Mouse (Mus musculus) limb, embryonic 14.5 days (tissue): ENCODE data around the gene Nrp2. TPM values are rescaled to one million over a fixed set of nuclear protein-coding genes. Genes with fewer than 3 reads are reported as not detected.

ENCODE experiments used
- ATAC-seq: fragments of 200-750 bp; cut with Nextera tagmentation; 2 replicates; pipeline ENCODE4 v1.8.0; 2017; ENCODE audit warnings: low read depth, moderate number of reproducible peaks, moderate TSS enrichment; ENCODE audit not compliant: low FRiP score
- DNase-seq: peaks from one replicate; pipeline ENCODE4 v3.0.0-alpha.2; 2015; ENCODE audit warnings: low spot score
- H3K27ac ChIP-seq: fragments of 300-500 bp; sonication (generic); replicated peaks from 2 replicates; pipeline ENCODE4 v1.5.1; 2014; ENCODE audit warnings: low read depth, mild to moderate bottlenecking, low read length, moderate library complexity, mixed read lengths
- H3K27me3 ChIP-seq: fragments of 300-500 bp; sonication (generic); 2 replicates; pipeline ENCODE4 v1.6.1; 2014; ENCODE audit warnings: low read length, mixed read lengths; ENCODE audit not compliant: control insufficient read depth, insufficient read depth
- H3K36me3 ChIP-seq: fragments of 300-500 bp; sonication (generic); 2 replicates; pipeline ENCODE4 v1.6.1; 2014; ENCODE audit warnings: mild to moderate bottlenecking, low read length, moderate library complexity, mixed read lengths; ENCODE audit not compliant: control insufficient read depth, insufficient read depth
- H3K4me1 ChIP-seq: fragments of 300-500 bp; sonication (generic); 2 replicates; pipeline ENCODE4 v1.6.1; 2014; ENCODE audit warnings: antibody characterized with exemption, low read length, mixed read lengths; ENCODE audit not compliant: control insufficient read depth, insufficient read depth
- H3K4me2 ChIP-seq: fragments of 300-500 bp; sonication (generic); replicated peaks from 2 replicates; pipeline ENCODE4 v1.6.1; 2014; ENCODE audit warnings: low read depth, mild to moderate bottlenecking, low read length, moderate library complexity; ENCODE audit not compliant: severe bottlenecking
- H3K4me3 ChIP-seq: fragments of 300-500 bp; sonication (generic); replicated peaks from 2 replicates; pipeline ENCODE4 v1.5.1; 2014; ENCODE audit warnings: low read length
- H3K9ac ChIP-seq: fragments of 300-500 bp; sonication (generic); 2 replicates; pipeline ENCODE4 v1.6.1; 2014; ENCODE audit warnings: mild to moderate bottlenecking, low read depth, low read length, moderate library complexity; ENCODE audit not compliant: severe bottlenecking
- H3K9me3 ChIP-seq: fragments of 300-500 bp; sonication (generic); 2 replicates; pipeline ENCODE4 v1.6.1; 2016; ENCODE audit warnings: low read length; ENCODE audit not compliant: control insufficient read depth
- POLR2A ChIP-seq: fragments of 200-500 bp; IDR thresholded peaks from 2 replicates; pipeline ENCODE4 v1.8.0; 2012; ENCODE audit warnings: inconsistent platforms, mild to moderate bottlenecking, moderate library complexity, borderline replicate concordance; ENCODE audit not compliant: insufficient read depth, insufficient read length; ENCODE audit errors: extremely low read depth
- WGBS: fragments of 180-500 bp; shearing (Covaris S2); extraction: QIAGEN DNeasy Blood & Tissue Kit; methylation state at CpG from one replicate; pipeline ENCODE4 v1.1.7; 2014; 5-methylcytosine and 5-hydroxymethylcytosine counted together
- polyA plus RNA-seq, 2 experiments: library from polyadenylated mRNA; depleted of rRNA in 1 of 2; stranded (reverse) in 1 of 2; unstranded in 1 of 2; fragments of >200 nt; fragmentation: Nextera tagmentation in 1 of 2; extraction: Ambion mirVana in 1 of 2; gene quantifications; 2 replicates each; pipeline versions ENCODE4 v1.2.1 to v1.2.3; 2012 to 2014

Nrp2 gene
- polyA plus RNA-seq, 2 experiments = 30.4 to 60.3 TPM

DNA sequence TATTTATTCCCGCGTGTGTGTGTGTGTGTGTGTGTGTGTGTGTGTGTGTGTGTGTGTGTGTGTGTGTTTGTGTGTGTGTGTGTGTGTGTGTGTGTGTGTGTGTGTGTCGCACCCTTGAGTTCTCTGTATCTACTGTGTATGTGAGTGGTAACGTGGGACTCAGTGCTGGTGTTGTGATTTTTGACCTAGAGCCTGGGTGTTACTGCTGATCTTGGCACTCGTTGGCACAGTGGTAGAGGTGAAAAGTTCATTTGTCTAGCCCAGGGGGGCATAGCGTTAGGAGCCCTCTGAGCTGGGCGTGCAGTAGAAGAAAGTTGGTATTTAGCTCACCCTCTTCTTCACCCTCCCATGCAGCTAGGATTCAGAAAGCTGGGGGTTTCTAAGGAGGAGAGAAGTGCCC lies 114.5 kb downstream of the Nrp2 start:
- Histone ChIP-seq H3K9ac (no peak overlapping the region), H3K36me3 (peaks cover 21% of the 10 kb centered on the region), H3K4me3 (no peak overlapping the region), H3K27me3 (no peaks in the 10 kb centered on the region), H3K9me3 (no peaks in the 10 kb centered on the region), H3K4me1 (peaks cover 10% of the 10 kb centered on the region; the same call in 1 of the 2 replicates), H3K27ac (no peak overlapping the region), H3K4me2 (no peak overlapping the region)
- DNase-seq (no peak), ATAC-seq (no peak)
- no peak for TF ChIP-seq POLR2A
- WGBS = 83% methylated on average over 6 of the region's 7 CpGs

DNA sequence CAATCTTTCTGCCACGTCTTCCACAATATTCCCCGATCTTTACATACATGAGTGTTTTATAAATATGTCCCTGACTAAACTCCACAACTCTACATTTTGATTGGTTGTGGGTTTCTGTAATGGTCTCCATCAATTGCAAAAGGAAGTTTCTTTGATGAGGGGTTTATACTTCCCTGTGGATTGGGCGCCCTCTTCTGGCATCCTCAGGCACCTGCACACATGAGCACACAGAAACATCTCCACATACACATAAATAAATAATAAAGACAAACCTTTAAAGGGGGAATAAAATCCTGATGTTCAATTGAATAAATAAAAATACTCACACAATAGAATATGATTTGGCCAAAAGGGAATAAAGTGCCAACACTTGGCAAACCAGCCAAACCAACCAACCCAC lies 117.1 kb downstream of the Nrp2 start:
- Histone ChIP-seq H3K4me1 (peaks cover 14% of the 10 kb centered on the region; the same call in 1 of the 2 replicates), H3K36me3 (peaks cover 21% of the 10 kb centered on the region), H3K4me2 (no peak overlapping the region), H3K4me3 (no peak overlapping the region), H3K27ac (no peak overlapping the region), H3K9me3 (no peaks in the 10 kb centered on the region), H3K9ac (no peak overlapping the region), H3K27me3 (no peaks in the 10 kb centered on the region)
- no peak for DNase-seq
- no peak for TF ChIP-seq POLR2A
- ATAC-seq = no peak
- WGBS = 75% methylated on average over 3 of the region's 3 CpGs

DNA sequence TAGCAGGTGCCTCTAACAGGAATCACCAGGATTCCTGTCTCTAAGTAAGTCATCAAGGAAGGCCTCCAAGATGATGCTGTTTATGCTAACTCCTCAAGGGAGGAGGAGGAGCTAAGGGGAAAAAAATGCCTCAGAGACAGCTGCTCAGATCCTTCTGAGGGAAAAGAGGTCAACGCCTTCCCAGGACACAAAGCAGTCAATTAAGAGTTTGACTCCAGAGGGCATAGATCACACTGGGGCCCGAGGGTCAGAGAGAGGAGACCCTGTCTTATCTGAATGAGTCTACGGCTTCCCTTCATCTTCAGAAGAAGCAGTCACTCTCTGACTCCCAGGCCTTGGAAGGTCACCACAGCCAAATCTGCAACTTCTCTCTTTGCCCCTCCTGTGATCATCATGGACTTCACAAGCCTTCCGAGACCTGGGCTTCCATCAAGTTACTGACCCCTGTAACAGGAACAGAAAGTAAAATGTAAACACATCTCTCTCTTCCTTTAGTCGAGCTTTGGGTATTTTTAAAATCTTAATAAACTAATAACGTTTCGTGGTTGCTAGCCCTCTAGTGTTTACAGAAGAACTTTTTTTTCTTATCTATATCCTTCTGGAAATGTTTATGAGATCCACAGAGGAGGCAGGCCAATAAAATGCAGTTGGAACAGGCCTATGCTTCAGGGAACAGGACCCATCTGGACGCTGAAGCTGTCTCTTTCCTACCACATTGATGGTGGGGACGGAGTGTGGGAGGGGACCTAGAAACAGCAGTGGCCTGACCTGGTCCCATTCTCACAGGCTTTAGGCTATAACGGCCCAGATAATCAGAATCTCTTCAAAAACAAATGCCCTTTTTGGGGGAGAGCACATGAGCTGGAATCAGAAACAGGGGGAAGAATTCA lies 118.7 kb downstream of the Nrp2 start:
- no peaks in the 10 kb centered on the region for H3K9me3 ChIP-seq
- H3K27me3 ChIP-seq = no peaks in the 10 kb centered on the region
- peaks cover 7% of the 10 kb centered on the region for H3K36me3 ChIP-seq
- H3K4me1 ChIP-seq = peaks cover 14% of the 10 kb centered on the region; the same call in 1 of the 2 replicates
- no peak overlapping the region for H3K4me2 ChIP-seq
- no peak overlapping the region for H3K9ac ChIP-seq
- DNase-seq (no peak), ATAC-seq (no peak; the same call in 1 of the 2 replicates)
- 21% methylated on average over 10 of the region's 10 CpGs for WGBS
- no peak for TF ChIP-seq POLR2A
- H3K4me3 ChIP-seq = no peak overlapping the region
- H3K27ac ChIP-seq = no peak overlapping the region

DNA sequence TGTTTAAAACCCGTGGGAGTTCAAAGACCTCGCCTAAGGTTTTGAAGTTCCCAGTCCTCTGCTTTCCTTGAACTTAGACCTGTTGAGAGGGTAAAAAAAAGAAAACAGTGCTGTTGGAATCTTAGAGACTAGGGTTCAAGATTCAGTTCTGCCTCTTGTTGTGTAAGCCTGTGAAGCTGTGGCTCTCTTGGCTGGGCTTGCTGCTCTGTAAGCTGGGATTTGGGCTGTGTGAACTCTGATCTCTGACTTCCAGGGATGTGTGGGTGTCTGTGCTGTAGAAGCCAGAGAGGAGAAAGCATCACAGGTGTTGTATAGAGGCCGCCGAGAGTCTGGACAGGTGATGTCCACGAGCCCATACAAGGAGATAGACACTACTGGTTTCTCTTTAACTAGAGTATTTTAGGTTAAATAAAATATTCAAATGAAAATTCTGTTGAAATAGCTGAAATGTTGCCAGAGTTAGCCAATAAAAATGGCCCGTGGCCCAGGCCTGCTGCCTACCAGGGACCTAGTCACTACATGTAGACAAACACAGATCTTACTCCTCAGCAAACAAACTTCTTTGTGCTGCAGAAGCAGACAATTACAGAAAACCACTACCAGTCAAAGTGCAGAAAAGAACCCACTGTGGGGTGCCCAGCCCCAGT lies 120.6 kb downstream of the Nrp2 start:
- DNase-seq (no peak), ATAC-seq (no peak)
- 58% methylated on average over 6 of the region's 6 CpGs for WGBS
- no peak overlapping the region for H3K9ac ChIP-seq
- H3K4me3 ChIP-seq = no peak overlapping the region
- H3K27ac ChIP-seq = no peak overlapping the region
- peaks cover 14% of the 10 kb centered on the region; the same call in 1 of the 2 replicates for H3K4me1 ChIP-seq
- peaks cover 4% of the 10 kb centered on the region; the same call in 1 of the 2 replicates for H3K36me3 ChIP-seq
- H3K4me2 ChIP-seq = no peak overlapping the region
- no peaks in the 10 kb centered on the region for H3K27me3 ChIP-seq
- no peak for TF ChIP-seq POLR2A
- no peaks in the 10 kb centered on the region for H3K9me3 ChIP-seq
